Mouse (Mus musculus): ENCODE data around the gene Ubr1. TPM values are rescaled to one million over a fixed set of nuclear protein-coding genes. Genes with fewer than 3 reads are reported as not detected.
"Not testable (repeated sequence)": the region's sequence is repeated elsewhere in the genome, so short reads cannot be mapped to it uniquely, and the experiment has no call there.

Gene Ubr1
- polyA plus RNA-seq, 1 experiment from 2014 or later, result 18.3 TPM

DNA sequence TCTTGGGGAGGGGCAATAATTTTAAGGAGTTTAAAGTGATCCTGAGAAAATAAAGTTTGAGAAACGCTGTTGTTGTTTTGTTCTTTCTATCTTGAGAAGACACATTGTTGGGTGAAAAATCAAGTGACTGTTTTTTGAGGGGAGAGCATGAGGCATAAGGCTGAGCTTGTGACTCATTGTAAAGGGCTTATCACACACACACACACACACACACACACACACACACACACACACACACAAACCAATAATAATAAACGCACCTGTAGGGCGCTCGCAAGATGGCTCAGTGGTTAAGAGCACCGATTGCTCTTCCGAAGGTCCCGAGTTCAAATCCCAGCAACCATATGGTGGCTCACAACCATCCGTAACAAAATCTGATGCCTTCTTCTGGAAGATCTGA, 1.7 kb upstream of the Ubr1 start:
- H3K27me3 ChIP-seq (replicated peaks); H3K9ac ChIP-seq; H3K9me3 ChIP-seq (replicated peaks); H3K4me2 ChIP-seq; ATAC-seq; H3K4me3 ChIP-seq; H3K36me3 ChIP-seq; H3K27ac ChIP-seq: not testable (repeated sequence)
- WGBS (ENCODE audit: insufficient replicate concordance), result 76% methylated on average over 8 of the region's 8 CpGs
- H3K4me1 ChIP-seq, result peaks cover 56% of the 10 kb centered on the region

DNA sequence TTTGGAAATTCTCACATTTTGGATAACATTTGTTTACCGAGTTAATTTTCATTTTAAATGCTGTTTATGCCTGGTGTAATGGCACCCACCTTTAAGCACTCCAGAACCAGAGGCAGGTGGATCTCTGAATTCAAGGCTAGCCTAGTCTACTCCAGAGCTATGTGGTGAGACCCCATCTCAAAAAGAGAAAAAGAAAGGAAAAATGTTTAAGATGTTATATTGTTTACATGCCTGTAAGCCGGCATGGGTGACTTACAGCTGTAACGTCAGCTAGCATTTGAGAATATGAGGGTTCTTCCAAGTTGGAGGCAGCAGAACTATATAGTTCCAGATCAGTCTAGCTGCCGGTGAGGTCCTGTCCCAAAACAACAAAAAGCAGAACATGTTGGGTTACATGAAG, 1.3 kb upstream of the Ubr1 start:
- Histone ChIP-seq H3K9me3 (replicated peaks) (no peaks in the 10 kb centered on the region), H3K4me2 (peak overlapping the region; percentile 72), H3K9ac (no peak overlapping the region), H3K36me3 (peaks cover 3% of the 10 kb centered on the region; the same call in 1 of the 2 replicates), H3K27me3 (replicated peaks) (no peaks in the 10 kb centered on the region), H3K27ac (peak overlapping the region; percentile 47; the same call in 1 of the 2 replicates), H3K4me1 (peaks cover 57% of the 10 kb centered on the region), H3K4me3 (0 out of 2 replicates have a peak overlapping the region, but pooled peaks have one; percentile 84)
- no peak for ATAC-seq
- 74% methylated on average over 4 of the region's 4 CpGs for WGBS (ENCODE audit: insufficient replicate concordance)

DNA sequence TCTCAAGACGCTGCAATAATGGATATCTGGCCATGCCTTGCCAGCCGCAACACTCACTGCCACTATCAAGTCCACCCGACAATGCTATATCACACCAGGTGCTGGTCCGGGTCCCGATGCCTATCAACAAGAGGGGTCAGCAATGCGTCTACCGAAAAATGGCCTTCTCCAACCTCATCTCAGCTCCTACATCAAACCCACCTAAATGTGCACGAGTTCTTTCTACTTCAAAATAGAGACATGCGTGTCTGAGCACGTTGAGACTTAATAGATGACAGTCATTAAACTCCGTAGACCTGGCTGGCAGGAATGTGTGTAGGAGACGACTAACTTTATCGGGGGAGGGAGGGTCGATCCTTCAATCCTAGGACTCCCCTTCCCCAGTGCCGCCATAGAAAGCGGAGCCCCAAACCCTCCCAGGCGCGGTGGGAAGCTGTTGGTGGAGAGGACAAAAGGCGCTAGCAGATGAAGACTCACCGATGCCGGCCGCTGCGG, 423 bp downstream of the Ubr1 start:
- Histone ChIP-seq H3K9me3 (replicated peaks) (no peaks in the 10 kb centered on the region), H3K36me3 (peaks cover 10% of the 10 kb centered on the region; the same call in 1 of the 2 replicates), H3K4me2 (peak overlapping the region; percentile 72), H3K27ac (peak overlapping the region; percentile 86), H3K27me3 (replicated peaks) (no peaks in the 10 kb centered on the region), H3K9ac (peak overlapping the region; percentile 87), H3K4me3 (peak overlapping the region; percentile 84), H3K4me1 (peaks cover 53% of the 10 kb centered on the region)
- under 1% methylated on average over 23 of the region's 23 CpGs for WGBS (ENCODE audit: insufficient replicate concordance)
- ATAC-seq, result peak; percentile 53

DNA sequence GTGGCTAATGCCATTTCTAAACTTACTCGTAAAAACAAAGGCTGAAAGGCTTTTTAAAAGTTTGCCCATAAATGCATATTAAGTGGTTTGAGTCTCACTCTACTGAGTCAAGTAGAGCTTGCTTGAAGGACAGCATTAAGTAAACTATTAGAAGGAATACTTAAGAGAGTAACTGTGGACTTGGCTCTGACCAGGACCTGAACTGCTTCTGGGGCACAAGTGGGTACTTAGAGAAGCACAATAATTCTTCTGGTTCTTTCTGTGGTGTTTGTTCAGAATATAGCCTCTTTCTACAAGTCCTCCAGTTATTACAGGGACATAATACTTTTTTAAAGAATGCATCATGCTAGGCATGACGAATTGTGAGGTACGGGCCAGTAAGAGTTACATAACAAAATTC, 5.0 kb downstream of the Ubr1 start:
- H3K36me3 ChIP-seq, result peaks cover 26% of the 10 kb centered on the region
- WGBS (ENCODE audit: insufficient replicate concordance), result 83% methylated on average over 3 of the region's 3 CpGs
- ATAC-seq, result no peak

DNA sequence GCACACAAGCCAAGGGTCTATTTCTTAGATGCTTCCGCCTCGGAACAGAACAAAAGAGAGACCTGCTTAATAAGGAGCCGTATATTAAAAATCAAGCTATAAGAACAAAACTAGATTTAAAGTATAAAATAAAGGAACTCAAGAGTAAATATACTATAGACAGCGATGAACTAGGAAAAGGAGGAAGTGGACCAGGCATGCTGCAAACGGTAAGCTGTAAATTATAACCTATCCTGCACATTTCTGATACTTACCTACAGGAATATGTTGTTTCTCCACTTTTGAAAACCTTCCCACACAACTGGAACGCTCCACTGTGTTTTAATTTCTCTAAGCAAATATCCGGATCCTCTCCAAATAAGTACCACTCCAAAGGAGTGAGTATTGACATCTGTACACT, 7.4 kb downstream of the Ubr1 start:
- no peaks in the 10 kb centered on the region for H3K27me3 ChIP-seq (replicated peaks)

More for the DNA sequence above, 5.0 kb downstream of the Ubr1 start:
- no peak overlapping the region for H3K4me2 ChIP-seq
- H3K9ac ChIP-seq, result no peak overlapping the region
- H3K27ac ChIP-seq, result no peak overlapping the region
- peaks cover 23% of the 10 kb centered on the region for H3K4me1 ChIP-seq
- H3K9me3 ChIP-seq (replicated peaks), result no peaks in the 10 kb centered on the region
- no peaks in the 10 kb centered on the region for H3K27me3 ChIP-seq (replicated peaks)
- no peak overlapping the region for H3K4me3 ChIP-seq

DNA sequence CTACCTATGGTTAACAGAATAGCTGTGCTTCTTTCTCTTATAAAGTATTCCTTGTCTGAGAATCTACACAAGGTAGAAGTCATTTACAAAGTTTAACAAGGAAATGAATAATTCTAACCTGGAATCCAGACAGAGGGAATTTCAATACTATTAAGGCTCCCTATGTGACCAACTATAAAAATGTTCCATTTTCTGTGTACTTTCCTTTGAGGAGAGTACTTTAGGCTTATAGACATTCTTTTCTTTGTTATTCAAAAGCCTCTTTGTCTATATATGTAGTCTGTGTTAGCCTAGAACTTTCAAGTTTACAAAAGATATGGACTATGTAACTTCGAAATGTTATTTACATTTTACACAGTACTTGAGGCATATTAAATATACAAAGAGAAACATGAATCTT, 10.3 kb downstream of the Ubr1 start:
- H3K9me3 ChIP-seq (replicated peaks), result no peaks in the 10 kb centered on the region
- peaks cover 49% of the 10 kb centered on the region for H3K36me3 ChIP-seq
- ATAC-seq, result no peak
- no peak overlapping the region for H3K4me2 ChIP-seq
- no peak overlapping the region for H3K27ac ChIP-seq
- H3K27me3 ChIP-seq (replicated peaks), result no peaks in the 10 kb centered on the region
- no peak overlapping the region for H3K4me3 ChIP-seq
- H3K4me1 ChIP-seq, result no peaks in the 10 kb centered on the region
- no peak overlapping the region for H3K9ac ChIP-seq
- 86% methylated on average over 1 of the region's 1 CpGs for WGBS (ENCODE audit: insufficient replicate concordance)

More for the DNA sequence above, 7.4 kb downstream of the Ubr1 start:
- no peak overlapping the region for H3K4me3 ChIP-seq
- no peaks in the 10 kb centered on the region for H3K9me3 ChIP-seq (replicated peaks)
- H3K36me3 ChIP-seq, result peaks cover 47% of the 10 kb centered on the region
- no peak overlapping the region for H3K4me2 ChIP-seq
- H3K4me1 ChIP-seq, result peaks cover 8% of the 10 kb centered on the region; the same call in 1 of the 2 replicates
- 82% methylated on average over 7 of the region's 7 CpGs for WGBS (ENCODE audit: insufficient replicate concordance)
- ATAC-seq, result no peak
- no peak overlapping the region for H3K9ac ChIP-seq
- H3K27ac ChIP-seq, result no peak overlapping the region

DNA sequence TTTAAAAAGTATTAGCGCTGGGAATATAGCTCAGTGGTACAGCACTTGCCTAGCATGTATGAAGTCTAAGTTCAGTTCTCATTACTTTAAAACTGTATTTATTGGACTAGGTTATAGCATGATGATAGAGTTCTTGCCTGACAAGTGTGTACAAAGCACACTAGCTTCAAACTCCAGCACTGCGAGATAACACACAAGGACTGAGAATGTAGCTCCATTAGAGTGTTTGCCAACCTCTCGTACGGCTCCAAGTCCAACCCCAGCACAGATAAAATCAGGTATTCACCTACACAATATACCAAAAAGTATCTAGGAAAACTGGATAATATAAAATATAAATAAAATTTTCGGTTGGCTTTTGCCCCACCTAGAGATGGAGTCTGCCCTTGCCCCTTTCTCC, 10.7 kb downstream of the Ubr1 start:
- Histone ChIP-seq H3K4me3 (no peak overlapping the region), H3K4me2 (no peak overlapping the region), H3K36me3 (peaks cover 54% of the 10 kb centered on the region), H3K27me3 (replicated peaks) (no peaks in the 10 kb centered on the region), H3K9ac (no peak overlapping the region), H3K9me3 (replicated peaks) (no peaks in the 10 kb centered on the region), H3K27ac (no peak overlapping the region), H3K4me1 (no peaks in the 10 kb centered on the region)
- no peak for ATAC-seq
- WGBS (ENCODE audit: insufficient replicate concordance), result 85% methylated on average over 5 of the region's 5 CpGs

DNA sequence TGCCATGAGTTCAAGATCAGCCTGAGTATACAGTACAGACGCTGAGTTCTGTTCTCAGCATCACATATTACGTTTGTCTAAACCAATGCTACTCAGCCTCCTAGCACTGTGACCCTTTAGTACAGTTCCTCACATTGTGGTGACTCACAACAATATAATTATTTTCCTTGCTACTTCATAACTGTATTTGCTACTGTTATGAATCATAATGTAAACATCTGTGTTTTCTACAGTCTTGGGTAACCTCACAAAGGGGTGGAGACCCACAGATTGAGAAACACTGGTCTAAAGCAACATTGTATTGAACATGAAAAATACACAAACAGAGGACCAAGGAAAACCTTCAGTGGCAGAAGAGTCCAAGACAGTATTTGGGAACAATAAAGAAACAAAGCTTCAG, 11.2 kb downstream of the Ubr1 start:
- no peak overlapping the region for H3K4me2 ChIP-seq
- H3K9ac ChIP-seq, result no peak overlapping the region
- 82% methylated on average over 2 of the region's 2 CpGs for WGBS (ENCODE audit: insufficient replicate concordance)
- no peaks in the 10 kb centered on the region for H3K9me3 ChIP-seq (replicated peaks)
- no peak for ATAC-seq
- H3K4me3 ChIP-seq, result no peak overlapping the region
- H3K27me3 ChIP-seq (replicated peaks), result no peaks in the 10 kb centered on the region
- peaks cover 58% of the 10 kb centered on the region for H3K36me3 ChIP-seq
- no peaks in the 10 kb centered on the region for H3K4me1 ChIP-seq
- no peak overlapping the region for H3K27ac ChIP-seq

DNA sequence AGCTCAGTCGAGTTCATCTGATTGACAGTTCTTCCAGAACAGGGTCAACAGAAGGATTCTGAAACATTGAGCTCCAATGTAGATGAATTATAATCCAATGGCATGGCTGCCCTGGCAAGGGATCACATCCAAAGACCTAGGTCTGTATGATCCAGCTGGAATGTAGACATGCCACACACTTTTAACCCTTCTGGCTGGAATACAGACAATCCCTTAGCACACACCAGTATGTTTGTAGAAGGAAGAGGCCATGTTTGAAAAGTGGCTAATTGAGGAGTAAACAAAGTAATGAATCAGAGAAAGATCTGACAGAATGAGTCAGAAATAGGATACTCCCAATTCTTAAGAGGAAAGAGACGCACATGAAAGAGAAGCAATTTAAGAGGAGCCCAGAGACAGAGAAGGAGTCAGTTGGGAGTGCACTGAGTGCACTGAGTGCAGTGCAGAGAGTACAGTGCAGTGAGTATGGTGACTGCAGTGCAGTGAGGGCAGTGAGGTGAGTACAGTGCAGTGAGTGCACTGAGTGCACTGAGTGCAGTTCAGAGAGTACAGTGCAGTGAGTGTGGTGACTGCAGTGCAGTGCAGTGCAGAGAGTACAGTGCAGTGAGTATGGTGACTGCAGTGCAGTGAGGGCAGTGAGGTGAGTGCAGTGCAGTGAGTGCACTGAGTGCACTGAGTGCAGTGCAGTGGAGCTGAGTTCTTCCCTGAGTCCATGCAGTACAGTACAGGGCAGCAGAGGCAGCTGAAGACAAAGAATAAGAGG, 18.2 kb downstream of the Ubr1 start:
- Histone ChIP-seq H3K9ac (no peak overlapping the region), H3K27ac (no peak overlapping the region), H3K27me3 (replicated peaks) (no peaks in the 10 kb centered on the region), H3K4me1 (no peaks in the 10 kb centered on the region), H3K4me2 (no peak overlapping the region), H3K9me3 (replicated peaks) (no peaks in the 10 kb centered on the region), H3K4me3 (no peak overlapping the region), H3K36me3 (peaks cover 78% of the 10 kb centered on the region)
- WGBS (ENCODE audit: insufficient replicate concordance), result 79% methylated on average over 2 of the region's 2 CpGs
- ATAC-seq, result peak; percentile 63

DNA sequence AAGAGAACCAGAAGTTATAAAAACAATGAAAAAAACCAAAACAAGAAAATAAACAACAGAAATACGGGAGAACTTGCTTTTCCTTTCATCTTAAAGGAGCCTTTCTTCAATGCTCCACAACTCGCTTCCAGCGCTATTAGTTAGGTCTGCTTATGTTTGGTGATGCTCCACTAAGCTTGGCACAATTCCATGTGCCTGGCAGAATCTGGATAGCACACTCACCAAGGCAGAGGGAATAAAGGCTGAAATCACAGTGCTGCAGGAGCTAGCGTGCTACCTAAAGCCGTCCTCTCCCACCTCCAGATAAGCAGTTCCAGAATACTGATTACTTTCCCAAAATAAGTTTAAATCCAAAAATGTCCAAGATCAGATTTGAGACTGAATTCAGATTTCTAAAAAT, 19.3 kb downstream of the Ubr1 start:
- Histone ChIP-seq H3K4me3 (no peak overlapping the region), H3K36me3 (peaks cover 83% of the 10 kb centered on the region), H3K4me2 (no peak overlapping the region), H3K4me1 (no peaks in the 10 kb centered on the region), H3K9me3 (replicated peaks) (no peaks in the 10 kb centered on the region), H3K27ac (no peak overlapping the region), H3K27me3 (replicated peaks) (no peaks in the 10 kb centered on the region), H3K9ac (no peak overlapping the region)
- ATAC-seq, result no peak
- WGBS (ENCODE audit: insufficient replicate concordance), result 84% methylated on average over 5 of the region's 5 CpGs

DNA sequence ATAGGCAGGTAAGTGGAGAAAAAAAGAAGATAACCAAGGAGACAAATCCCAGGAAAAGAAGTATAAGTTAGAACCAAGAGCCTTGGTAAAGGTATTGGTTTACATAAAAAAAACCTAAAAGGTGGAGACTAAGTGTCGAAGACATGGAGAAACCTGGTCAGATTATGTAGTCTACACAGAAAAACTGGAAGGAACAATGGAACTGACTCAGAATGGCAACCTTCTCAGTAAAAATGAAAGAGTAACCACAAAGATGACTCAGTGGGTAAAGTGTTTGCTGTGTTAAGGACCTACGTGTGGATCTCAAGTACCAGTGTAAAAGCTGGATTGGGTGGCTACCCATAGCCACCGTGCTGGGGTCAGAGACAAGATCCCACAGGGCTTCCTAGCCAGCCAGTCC, 37.5 kb downstream of the Ubr1 start:
- H3K4me1 ChIP-seq, result no peaks in the 10 kb centered on the region
- H3K9ac ChIP-seq, result no peak overlapping the region
- H3K27ac ChIP-seq, result no peak overlapping the region
- WGBS (ENCODE audit: insufficient replicate concordance), result 88% methylated on average over 3 of the region's 3 CpGs
- peaks cover 93% of the 10 kb centered on the region for H3K36me3 ChIP-seq
- H3K27me3 ChIP-seq (replicated peaks), result no peaks in the 10 kb centered on the region
- H3K4me3 ChIP-seq, result no peak overlapping the region
- ATAC-seq, result no peak
- H3K9me3 ChIP-seq (replicated peaks), result no peaks in the 10 kb centered on the region
- no peak overlapping the region for H3K4me2 ChIP-seq

DNA sequence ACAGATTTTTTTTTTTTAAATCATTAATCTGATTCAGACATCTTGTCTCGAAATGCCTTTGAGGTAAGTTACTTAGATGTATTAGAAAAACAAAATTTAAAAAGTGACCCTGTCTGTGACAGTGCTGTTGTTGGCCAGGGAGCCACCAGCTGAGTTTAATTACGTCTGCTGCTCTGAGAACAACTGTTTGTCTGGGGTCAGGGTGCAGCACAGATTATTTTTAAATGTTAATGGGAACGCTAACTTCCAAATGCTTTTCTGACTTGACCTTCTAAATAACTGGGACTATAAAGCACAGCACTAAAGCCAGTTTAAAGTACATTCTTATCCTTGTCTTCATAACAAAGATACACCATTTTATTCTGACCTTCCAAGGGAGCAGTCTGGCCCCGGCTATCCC, 61.0 kb downstream of the Ubr1 start:
- H3K36me3 ChIP-seq, result peaks cover 64% of the 10 kb centered on the region
- no peak overlapping the region for H3K27ac ChIP-seq
- H3K4me3 ChIP-seq, result no peak overlapping the region
- ATAC-seq, result no peak
- WGBS (ENCODE audit: insufficient replicate concordance), result 80% methylated on average over 4 of the region's 4 CpGs
- no peak overlapping the region for H3K9ac ChIP-seq
- no peaks in the 10 kb centered on the region for H3K4me1 ChIP-seq
- H3K4me2 ChIP-seq, result no peak overlapping the region
- H3K27me3 ChIP-seq (replicated peaks), result no peaks in the 10 kb centered on the region
- no peaks in the 10 kb centered on the region for H3K9me3 ChIP-seq (replicated peaks)
